ENCODE assay signal across 8 mouse cellular contexts in the genomic region with DNA sequence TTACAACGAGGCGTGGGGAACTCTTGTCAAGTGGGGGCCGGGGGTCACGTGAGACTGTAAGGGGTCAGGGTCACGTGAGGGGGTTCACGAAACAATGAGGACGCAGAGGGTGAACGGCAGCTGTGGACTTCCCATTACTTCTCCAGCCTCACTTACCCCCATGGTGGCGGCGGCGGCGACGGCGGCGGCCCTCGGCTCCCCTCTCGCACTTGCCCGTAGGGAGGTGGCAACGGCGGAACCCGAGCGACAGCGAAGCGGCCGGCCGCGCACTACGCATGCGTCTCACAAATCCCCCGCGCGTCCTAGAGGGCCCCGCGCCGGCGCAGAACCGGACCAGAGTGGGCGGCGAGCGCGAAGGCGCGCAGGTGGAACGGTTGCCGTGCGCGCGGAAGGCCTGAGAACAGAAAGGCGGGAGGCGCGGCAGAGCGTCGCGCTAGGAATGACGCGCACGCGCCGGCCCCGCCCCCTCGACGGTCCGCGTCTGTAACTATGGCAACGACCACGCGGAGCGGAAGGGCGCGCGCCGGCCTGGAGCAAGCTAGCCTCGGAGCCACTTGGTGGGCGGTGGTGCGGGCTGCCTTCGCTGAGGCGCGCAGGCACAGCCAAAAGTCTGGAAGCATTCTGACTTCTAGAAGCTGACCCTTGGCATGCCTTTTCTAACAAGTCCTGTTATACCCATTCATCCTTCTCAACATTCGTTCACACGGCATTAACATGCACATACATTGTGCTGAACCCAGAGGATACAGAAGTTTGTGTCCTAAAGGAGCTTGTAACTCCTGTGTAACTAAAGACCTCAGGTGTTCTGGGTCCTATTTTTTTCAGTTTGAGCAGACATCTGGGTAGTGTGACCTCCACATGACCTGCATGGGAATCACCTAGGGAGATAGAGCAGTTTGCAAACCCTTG. TPM values are rescaled to one million over a fixed set of nuclear protein-coding genes. Genes with fewer than 3 reads are reported as not detected.
DNase-seq lines count a peak whose midpoint lies in the region; ATAC-seq lines count a peak whose summit lies in the region.

A gene (minus strand): TSS at position 402 of the 909 bp plus-strand sequence.

- WGBS in heart, embryonic 14.5 days = under 1% methylated on average over 72 of the region's 80 CpGs
- under 1% methylated on average over 80 of the region's 80 CpGs for WGBS in liver, embryonic 13.5 days (ENCODE audit: insufficient replicate concordance)
- WGBS in stomach, embryonic 16.5 days = under 1% methylated on average over 63 of the region's 80 CpGs

- H3K27me3 ChIP-seq in heart, embryonic 14.5 days (ENCODE audit: control insufficient read depth, insufficient read depth, low read length) = no peaks in the 10 kb centered on the region
- peaks cover 5% of the 10 kb centered on the region for H3K27me3 ChIP-seq in liver, embryonic 13.5 days
- H3K27me3 ChIP-seq in stomach, embryonic 16.5 days (ENCODE audit: control insufficient read depth, insufficient read depth, low read length) = no peaks in the 10 kb centered on the region

- H3K27ac ChIP-seq in brown adipose tissue, adult 24 weeks (replicated peaks; ENCODE audit: low read depth, low read length) = peak within 1 kb of the TSS; percentile 67
- H3K27ac ChIP-seq in heart, embryonic 14.5 days (replicated peaks in 1 of 2; ENCODE audit: control insufficient read depth in 1 of 2, insufficient read depth in 1 of 2, low read depth in 2 of 2, low read length in 2 of 2) = peak within 1 kb of the TSS; percentile 57 to 89
- H3K27ac ChIP-seq in liver, embryonic 13.5 days = peak within 1 kb of the TSS; percentile 92
- peak within 1 kb of the TSS; percentile 81 for H3K27ac ChIP-seq in stomach, embryonic 16.5 days (ENCODE audit: low read length)

- H3K9me3 ChIP-seq in heart, embryonic 14.5 days (ENCODE audit: control insufficient read depth, low read length) = peaks cover 2% of the 10 kb centered on the region; the same call in 1 of the 2 replicates
- H3K9me3 ChIP-seq in liver, embryonic 13.5 days (replicated peaks) = no peaks in the 10 kb centered on the region
- H3K9me3 ChIP-seq in stomach, embryonic 16.5 days (replicated peaks; ENCODE audit: control insufficient read depth, low read length) = no peaks in the 10 kb centered on the region

- peak; percentile 98 for DNase-seq in CD4-positive, CD25-positive, alpha-beta regulatory T cell, adult 2 months (ENCODE audit: low read depth, low spot score)
- DNase-seq in fibroblast of lung, adult 2 months (ENCODE audit: low read depth) = peak; percentile 81
- DNase-seq in kidney, postnatal 14 days = peak; percentile 96
- DNase-seq in liver, embryonic 13.5 days = peak; percentile 89
- peak; percentile 95 for DNase-seq in neural tube, embryonic 10.5 days (ENCODE audit: extremely low spot score, low spot score)

- H3K9ac ChIP-seq in heart, embryonic 14.5 days (ENCODE audit: low read length) = peak within 1 kb of the TSS; percentile 92
- peak within 1 kb of the TSS; percentile 91 for H3K9ac ChIP-seq in liver, embryonic 13.5 days
- peak within 1 kb of the TSS; percentile 91 for H3K9ac ChIP-seq in stomach, embryonic 16.5 days (ENCODE audit: low read length)

- H3K4me3 ChIP-seq in brown adipose tissue, adult 24 weeks (ENCODE audit: insufficient read depth, low read depth, low read length) = peak within 1 kb of the TSS; percentile 80
- H3K4me3 ChIP-seq in heart, embryonic 14.5 days (ENCODE audit: control insufficient read depth in 1 of 2, insufficient read depth in 1 of 2, low read depth in 1 of 2, low read length in 2 of 2) = peak within 1 kb of the TSS; percentile 64 to 79
- peak within 1 kb of the TSS; percentile 84 for H3K4me3 ChIP-seq in liver, embryonic 13.5 days (replicated peaks)
- peak within 1 kb of the TSS; percentile 79 for H3K4me3 ChIP-seq in stomach, embryonic 16.5 days (replicated peaks; ENCODE audit: low read length)

- H3K4me2 ChIP-seq in heart, embryonic 14.5 days (ENCODE audit: low read length) = peak within 1 kb of the TSS; percentile 80
- peak within 1 kb of the TSS; percentile 92 for H3K4me2 ChIP-seq in liver, embryonic 13.5 days
- peak within 1 kb of the TSS; percentile 94 for H3K4me2 ChIP-seq in stomach, embryonic 16.5 days (ENCODE audit: low read depth, low read length)

- peak; percentile 94 for ATAC-seq in heart, embryonic 14.5 days (ENCODE audit: insufficient number of reproducible peaks, insufficient read depth, low FRiP score, low read depth)
- peak; percentile 98 for ATAC-seq in liver, embryonic 13.5 days (ENCODE audit: low read depth)
- peak; percentile 98 for ATAC-seq in stomach, embryonic 16.5 days (ENCODE audit: insufficient read depth, low FRiP score)

- peaks cover 5% of the 10 kb centered on the region for H3K4me1 ChIP-seq in brown adipose tissue, adult 24 weeks (ENCODE audit: control insufficient read depth, insufficient read depth, insufficient read length, low read length)
- peaks cover 2 to 21% of the 10 kb centered on the region in 2 experiments for H3K4me1 ChIP-seq in heart, embryonic 14.5 days (ENCODE audit: control insufficient read depth in 2 of 2, insufficient read depth in 2 of 2, low read length in 2 of 2)
- H3K4me1 ChIP-seq in liver, embryonic 13.5 days (replicated peaks) = peaks cover 40% of the 10 kb centered on the region
- peaks cover 11% of the 10 kb centered on the region for H3K4me1 ChIP-seq in stomach, embryonic 16.5 days (ENCODE audit: control insufficient read depth, insufficient read depth, low read length)

- peaks cover 29% of the 10 kb centered on the region for H3K36me3 ChIP-seq in heart, embryonic 14.5 days (ENCODE audit: control insufficient read depth, insufficient read depth, low read length)
- H3K36me3 ChIP-seq in liver, embryonic 13.5 days = peaks cover 27% of the 10 kb centered on the region
- no peaks in the 10 kb centered on the region for H3K36me3 ChIP-seq in stomach, embryonic 16.5 days (ENCODE audit: control insufficient read depth, insufficient read depth, low read length)

RNA-seq across cellular contexts. Expression of the gene that starts here (rescaled TPM):
- 9.6 and 10.3 TPM in 2 replicates for polyA plus RNA-seq in brown adipose tissue, adult 24 weeks (2012; ENCODE audit: insufficient read depth, insufficient read length, missing spikeins)
- polyA plus RNA-seq in heart, embryonic 14.5 days (2014; fragmentation: Nextera tagmentation; extraction: Ambion mirVana) = 55.9 and 58.5 TPM in 2 replicates
- 28.8 and 36.9 TPM in 2 replicates for polyA plus RNA-seq in liver, embryonic 13.5 days (2015; fragmentation: Nextera tagmentation; extraction: Ambion mirVana)
- polyA plus RNA-seq in stomach, embryonic 16.5 days (2015; fragmentation: Nextera tagmentation; extraction: Ambion mirVana) = 46.9 and 50.4 TPM in 2 replicates

Comparison
In these comparisons a context has a peak if more than half of its experiments do, and no peak if none do; other contexts are left out.
1. Peak in every context shown above with its lines: DNase-seq, ATAC-seq, H3K4me3 ChIP-seq and H3K27ac ChIP-seq.